Mouse (Mus musculus): Measurements from ENCODE around the gene Cldn3. TPM values are rescaled to one million over a fixed set of nuclear protein-coding genes. Genes with fewer than 3 reads are reported as not detected.

The Cldn3 gene
- polyA plus RNA-seq, 1 experiment from 2014 or later: 3.4 TPM

DNA sequence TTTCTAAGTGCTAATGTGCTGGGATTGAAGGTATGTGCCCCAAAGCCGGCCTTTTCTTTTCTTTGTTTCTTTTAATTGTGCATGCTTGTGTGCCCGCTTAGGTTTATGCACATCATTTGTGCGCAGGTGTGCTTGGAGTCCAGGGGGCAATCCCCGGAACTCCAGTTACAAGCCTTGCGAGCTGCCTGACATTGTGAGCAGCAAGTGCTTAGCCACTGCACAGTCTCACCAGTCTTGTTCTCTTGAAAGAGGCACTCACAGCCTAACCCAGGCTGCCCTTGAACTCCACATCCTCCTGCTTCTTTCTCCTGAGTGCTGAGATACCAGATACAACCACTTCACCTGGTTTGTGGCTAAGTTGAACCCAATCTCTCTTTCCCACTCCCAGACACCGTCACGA is 12.5 kb upstream of the Cldn3 start:
- Histone ChIP-seq H3K36me3 (ENCODE audit: control insufficient read depth, insufficient read depth, low read length) (no peaks in the 10 kb centered on the region), H3K9me3 (ENCODE audit: control insufficient read depth, low read length) (no peaks in the 10 kb centered on the region), H3K27me3 (ENCODE audit: control insufficient read depth, insufficient read depth, low read length) (no peaks in the 10 kb centered on the region), H3K4me1 (ENCODE audit: control insufficient read depth, insufficient read depth, low read length) (no peaks in the 10 kb centered on the region), H3K4me3 (ENCODE audit: low read depth, low read length) (no peak overlapping the region), H3K9ac (ENCODE audit: low read length) (no peak overlapping the region), H3K4me2 (ENCODE audit: low read depth, severe bottlenecking) (no peak overlapping the region), H3K27ac (replicated peaks; ENCODE audit: low read depth, low read length) (no peak overlapping the region)
- WGBS: 89% methylated on average over 7 of the region's 7 CpGs
- no peak for ATAC-seq (ENCODE audit: insufficient number of reproducible peaks, low FRiP score, low TSS enrichment, low read depth)
- DNase-seq (ENCODE audit: low spot score): no peak

DNA sequence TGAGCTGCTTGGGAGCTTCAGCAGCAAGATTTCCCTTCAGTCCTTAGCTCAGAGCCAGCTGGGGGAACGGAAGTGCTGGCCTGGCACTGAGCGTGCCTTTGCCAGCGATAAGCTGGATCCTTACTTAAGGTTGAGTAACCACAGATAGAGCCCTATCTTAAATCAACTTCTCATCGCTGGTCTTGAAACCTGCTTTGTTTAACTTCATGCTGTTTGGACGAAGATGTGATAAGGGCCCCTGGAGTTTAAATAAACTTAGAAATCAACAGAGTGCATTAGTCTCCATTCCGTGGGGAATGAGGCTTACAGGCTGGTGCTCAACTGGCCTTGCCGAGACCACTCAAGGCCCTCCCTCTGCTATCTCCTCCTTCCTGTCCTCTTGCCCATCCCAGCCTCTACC is 11.7 kb upstream of the Cldn3 start:
- Histone ChIP-seq H3K4me2 (ENCODE audit: low read depth, severe bottlenecking) (no peak overlapping the region), H3K9me3 (ENCODE audit: control insufficient read depth, low read length) (no peaks in the 10 kb centered on the region), H3K4me3 (ENCODE audit: low read depth, low read length) (no peak overlapping the region), H3K4me1 (ENCODE audit: control insufficient read depth, insufficient read depth, low read length) (no peaks in the 10 kb centered on the region), H3K9ac (ENCODE audit: low read length) (no peak overlapping the region), H3K27ac (replicated peaks; ENCODE audit: low read depth, low read length) (no peak overlapping the region), H3K27me3 (ENCODE audit: control insufficient read depth, insufficient read depth, low read length) (no peaks in the 10 kb centered on the region), H3K36me3 (ENCODE audit: control insufficient read depth, insufficient read depth, low read length) (no peaks in the 10 kb centered on the region)
- DNase-seq (ENCODE audit: low spot score) (no peak), ATAC-seq (ENCODE audit: insufficient number of reproducible peaks, low FRiP score, low TSS enrichment, low read depth) (no peak)
- 73% methylated on average over 7 of the region's 7 CpGs for WGBS

DNA sequence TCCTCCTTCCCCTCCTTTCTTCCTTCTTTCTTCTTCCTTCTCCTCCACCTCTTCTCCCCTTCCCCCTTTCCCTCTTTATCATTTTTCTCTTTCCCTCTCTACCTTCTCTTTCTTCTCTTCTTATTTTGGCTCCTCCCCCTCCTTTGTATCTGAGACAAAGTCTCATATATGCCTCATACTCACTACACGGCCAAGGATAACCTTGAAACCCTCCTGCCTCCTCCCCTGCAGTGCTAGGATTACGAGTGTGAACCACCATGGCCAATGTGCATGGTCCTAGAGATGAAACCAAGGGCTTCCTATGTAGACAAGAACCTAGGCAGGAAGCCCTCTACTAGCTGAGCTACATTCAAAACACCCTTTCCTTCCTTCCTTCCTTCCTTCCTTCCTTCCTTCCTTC is 11.1 kb upstream of the Cldn3 start:
- WGBS: 71% methylated on average over 2 of the region's 2 CpGs
- no peaks in the 10 kb centered on the region for H3K27me3 ChIP-seq (ENCODE audit: control insufficient read depth, insufficient read depth, low read length)
- no peak for DNase-seq (ENCODE audit: low spot score)

DNA sequence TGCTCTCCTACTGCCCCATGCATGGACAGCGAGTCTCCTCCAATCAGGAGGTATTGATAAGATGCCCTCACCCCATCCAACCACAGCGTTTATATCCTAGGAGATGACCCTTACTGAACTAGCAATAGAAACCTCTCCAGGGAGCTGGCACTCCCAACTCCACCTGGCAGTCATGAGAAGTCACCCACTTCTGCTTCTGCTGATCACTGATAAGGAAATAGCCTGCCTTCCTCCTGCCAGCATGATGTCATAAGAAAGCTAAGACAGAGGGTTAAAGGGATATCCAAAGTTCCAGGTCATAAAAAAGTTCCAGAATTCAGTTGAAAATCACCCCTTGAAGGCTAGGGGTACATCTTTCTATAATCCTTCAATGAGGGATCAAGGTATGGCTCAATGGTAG is 9.8 kb upstream of the Cldn3 start:
- DNase-seq (ENCODE audit: low spot score): no peak
- WGBS: 93% methylated on average over 2 of the region's 2 CpGs
- no peaks in the 10 kb centered on the region for H3K9me3 ChIP-seq (ENCODE audit: control insufficient read depth, low read length)
- H3K27ac ChIP-seq (replicated peaks; ENCODE audit: low read depth, low read length): no peak overlapping the region
- H3K4me1 ChIP-seq (ENCODE audit: control insufficient read depth, insufficient read depth, low read length): no peaks in the 10 kb centered on the region
- H3K36me3 ChIP-seq (ENCODE audit: control insufficient read depth, insufficient read depth, low read length): no peaks in the 10 kb centered on the region
- H3K27me3 ChIP-seq (ENCODE audit: control insufficient read depth, insufficient read depth, low read length): no peaks in the 10 kb centered on the region
- no peak overlapping the region for H3K9ac ChIP-seq (ENCODE audit: low read length)
- ATAC-seq (ENCODE audit: insufficient number of reproducible peaks, low FRiP score, low TSS enrichment, low read depth): no peak
- no peak overlapping the region for H3K4me2 ChIP-seq (ENCODE audit: low read depth, severe bottlenecking)
- H3K4me3 ChIP-seq (ENCODE audit: low read depth, low read length): no peak overlapping the region

More for the DNA sequence above, 11.1 kb upstream of the Cldn3 start:
- H3K4me2 ChIP-seq (ENCODE audit: low read depth, severe bottlenecking): no peak overlapping the region
- no peak for ATAC-seq (ENCODE audit: insufficient number of reproducible peaks, low FRiP score, low TSS enrichment, low read depth)
- H3K4me3 ChIP-seq (ENCODE audit: low read depth, low read length): no peak overlapping the region
- no peaks in the 10 kb centered on the region for H3K36me3 ChIP-seq (ENCODE audit: control insufficient read depth, insufficient read depth, low read length)
- H3K4me1 ChIP-seq (ENCODE audit: control insufficient read depth, insufficient read depth, low read length): no peaks in the 10 kb centered on the region
- H3K9me3 ChIP-seq (ENCODE audit: control insufficient read depth, low read length): no peaks in the 10 kb centered on the region
- H3K27ac ChIP-seq (replicated peaks; ENCODE audit: low read depth, low read length): no peak overlapping the region
- no peak overlapping the region for H3K9ac ChIP-seq (ENCODE audit: low read length)

DNA sequence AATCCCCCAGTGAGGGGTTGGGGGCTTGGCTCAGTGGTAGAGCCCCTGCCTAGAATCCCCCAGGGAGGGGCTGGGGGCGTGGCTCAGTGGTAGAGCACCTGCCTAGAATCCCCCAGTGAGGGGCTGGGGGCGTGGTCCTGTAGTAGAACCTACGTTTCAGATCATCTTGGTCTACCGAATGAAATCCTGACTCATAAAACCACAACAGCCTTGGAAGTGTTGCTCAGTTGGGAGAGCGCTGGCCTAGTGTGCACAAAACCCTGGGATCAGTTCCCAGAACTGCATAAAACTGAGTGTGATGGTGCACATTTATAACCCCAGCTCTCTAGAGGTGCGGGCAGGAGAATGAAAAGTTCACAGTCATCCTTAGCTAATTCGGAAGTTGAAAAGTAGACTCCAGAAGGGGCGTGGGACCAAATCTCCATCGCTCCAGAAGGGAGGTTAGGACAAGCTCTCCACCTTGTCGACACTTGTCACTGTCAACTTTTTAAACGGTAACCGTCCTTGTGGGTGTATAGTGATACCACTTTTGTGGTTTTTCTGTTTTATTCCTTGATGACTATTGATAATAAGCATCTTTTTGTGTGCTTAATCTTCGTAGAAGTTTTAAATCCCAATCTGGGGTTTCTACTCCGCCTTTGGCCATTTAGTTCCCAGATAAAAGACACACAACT is 9.3 kb upstream of the Cldn3 start:
- no peaks in the 10 kb centered on the region for H3K36me3 ChIP-seq (ENCODE audit: control insufficient read depth, insufficient read depth, low read length)
- no peak overlapping the region for H3K9ac ChIP-seq (ENCODE audit: low read length)
- no peaks in the 10 kb centered on the region for H3K9me3 ChIP-seq (ENCODE audit: control insufficient read depth, low read length)
- ATAC-seq (ENCODE audit: insufficient number of reproducible peaks, low FRiP score, low TSS enrichment, low read depth) (no peak), DNase-seq (ENCODE audit: low spot score) (no peak)
- no peak overlapping the region for H3K27ac ChIP-seq (replicated peaks; ENCODE audit: low read depth, low read length)
- H3K27me3 ChIP-seq (ENCODE audit: control insufficient read depth, insufficient read depth, low read length): no peaks in the 10 kb centered on the region
- no peaks in the 10 kb centered on the region for H3K4me1 ChIP-seq (ENCODE audit: control insufficient read depth, insufficient read depth, low read length)
- no peak overlapping the region for H3K4me3 ChIP-seq (ENCODE audit: low read depth, low read length)
- 84% methylated on average over 14 of the region's 14 CpGs for WGBS
- no peak overlapping the region for H3K4me2 ChIP-seq (ENCODE audit: low read depth, severe bottlenecking)

DNA sequence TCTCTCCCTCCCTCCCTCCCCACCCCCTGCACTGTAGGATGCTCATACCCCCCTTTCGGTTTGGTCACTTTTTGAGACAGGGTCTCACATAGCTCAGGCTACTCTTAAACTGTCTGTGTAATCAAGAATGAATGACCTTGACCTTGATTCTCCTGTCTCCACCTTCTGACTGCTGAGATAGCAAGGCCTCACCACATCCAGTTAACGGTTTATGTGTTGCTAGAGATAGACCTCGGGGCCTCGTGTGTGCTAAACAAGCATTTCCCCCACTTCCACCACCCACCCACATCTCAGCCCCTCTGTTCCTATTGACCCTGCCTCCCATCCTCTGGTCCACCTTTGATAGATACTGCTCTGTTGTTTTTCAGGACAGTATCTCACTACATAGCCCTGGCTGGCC is 8.2 kb upstream of the Cldn3 start:
- Histone ChIP-seq H3K9ac (ENCODE audit: low read length) (no peak overlapping the region), H3K27ac (replicated peaks; ENCODE audit: low read depth, low read length) (no peak overlapping the region), H3K27me3 (ENCODE audit: control insufficient read depth, insufficient read depth, low read length) (no peaks in the 10 kb centered on the region), H3K4me3 (ENCODE audit: low read depth, low read length) (no peak overlapping the region), H3K36me3 (ENCODE audit: control insufficient read depth, insufficient read depth, low read length) (no peaks in the 10 kb centered on the region), H3K9me3 (ENCODE audit: control insufficient read depth, low read length) (no peaks in the 10 kb centered on the region), H3K4me1 (ENCODE audit: control insufficient read depth, insufficient read depth, low read length) (no peaks in the 10 kb centered on the region), H3K4me2 (ENCODE audit: low read depth, severe bottlenecking) (no peak overlapping the region)
- WGBS: 82% methylated on average over 4 of the region's 4 CpGs
- ATAC-seq (ENCODE audit: insufficient number of reproducible peaks, low FRiP score, low TSS enrichment, low read depth): no peak
- DNase-seq (ENCODE audit: low spot score): no peak

DNA sequence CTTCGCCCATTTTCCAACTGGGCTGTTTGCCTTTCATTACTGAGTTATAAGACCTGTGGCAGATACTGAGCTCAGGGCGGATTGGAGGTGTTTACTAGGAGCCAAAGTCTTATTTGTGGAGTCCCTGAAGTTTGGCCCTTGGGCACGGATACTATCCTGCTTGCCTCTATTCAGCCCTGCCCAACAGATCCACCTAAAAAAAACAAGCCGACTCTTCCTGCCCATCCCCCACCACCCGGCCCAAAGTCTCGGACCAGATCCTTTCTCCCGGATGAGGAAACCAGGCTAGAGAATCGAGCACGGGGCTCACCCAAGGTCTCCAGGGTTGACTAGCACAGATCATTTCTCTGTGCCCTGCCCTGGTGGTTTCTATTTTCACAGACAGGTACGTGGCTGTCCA is 4.9 kb upstream of the Cldn3 start:
- ATAC-seq (ENCODE audit: insufficient number of reproducible peaks, low FRiP score, low TSS enrichment, low read depth): no peak

DNA sequence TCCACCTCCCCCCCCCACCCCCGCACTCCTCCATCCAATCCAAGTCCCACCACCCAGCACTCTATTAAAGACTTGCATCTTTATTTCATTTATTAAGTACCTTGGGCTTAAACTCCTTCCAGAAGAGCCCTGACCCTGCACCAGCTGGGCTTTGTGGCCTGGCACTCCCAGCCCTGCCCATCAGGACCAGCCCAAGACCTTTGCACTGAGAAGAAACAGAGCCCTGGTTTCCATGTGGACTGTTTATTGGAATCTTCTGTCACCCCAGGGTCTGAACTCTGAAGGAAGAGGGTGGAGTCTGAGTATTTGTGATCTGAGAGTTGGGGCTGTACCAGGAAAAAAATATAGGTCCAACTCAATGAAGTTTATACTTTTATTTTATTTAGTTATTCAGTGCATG is 2.9 kb upstream of the Cldn3 start:
- H3K27me3 ChIP-seq (ENCODE audit: control insufficient read depth, insufficient read depth, low read length): peaks cover 44% of the 10 kb centered on the region
- WGBS: 94% methylated on average over 1 of the region's 1 CpGs
- DNase-seq (ENCODE audit: low spot score): no peak

More for the DNA sequence above, 4.9 kb upstream of the Cldn3 start:
- WGBS: 72% methylated on average over 10 of the region's 10 CpGs
- DNase-seq (ENCODE audit: low spot score): no peak
- Histone ChIP-seq H3K4me3 (ENCODE audit: low read depth, low read length) (no peak overlapping the region), H3K9ac (ENCODE audit: low read length) (no peak overlapping the region), H3K4me2 (ENCODE audit: low read depth, severe bottlenecking) (no peak overlapping the region), H3K36me3 (ENCODE audit: control insufficient read depth, insufficient read depth, low read length) (no peaks in the 10 kb centered on the region), H3K4me1 (ENCODE audit: control insufficient read depth, insufficient read depth, low read length) (peaks cover 6% of the 10 kb centered on the region), H3K27ac (replicated peaks; ENCODE audit: low read depth, low read length) (no peak overlapping the region), H3K9me3 (ENCODE audit: control insufficient read depth, low read length) (no peaks in the 10 kb centered on the region), H3K27me3 (ENCODE audit: control insufficient read depth, insufficient read depth, low read length) (peaks cover 25% of the 10 kb centered on the region)

DNA sequence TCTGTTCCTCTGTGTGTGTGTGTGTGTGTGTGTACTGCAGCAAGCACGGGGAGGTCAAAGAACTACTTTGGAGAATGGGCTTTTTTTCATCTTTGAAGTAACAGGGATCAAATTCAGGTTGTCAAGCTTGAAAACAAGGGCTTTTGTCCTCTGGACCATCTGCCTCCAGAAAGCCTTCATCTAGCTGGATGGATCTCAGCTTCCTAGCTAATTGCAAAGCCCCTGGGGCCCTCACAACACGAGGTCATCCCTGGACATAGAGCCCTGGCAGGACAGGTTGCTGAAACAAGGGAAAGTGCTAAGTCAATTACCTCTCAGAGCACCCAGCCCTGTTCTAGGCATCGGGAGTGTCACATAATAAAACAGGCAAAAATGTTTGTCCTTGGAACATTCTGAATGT is 2.2 kb upstream of the Cldn3 start:
- Histone ChIP-seq H3K4me3 (ENCODE audit: low read depth, low read length) (no peak overlapping the region), H3K4me1 (ENCODE audit: control insufficient read depth, insufficient read depth, low read length) (peaks cover 10% of the 10 kb centered on the region), H3K4me2 (ENCODE audit: low read depth, severe bottlenecking) (no peak overlapping the region), H3K27ac (replicated peaks; ENCODE audit: low read depth, low read length) (no peak overlapping the region), H3K36me3 (ENCODE audit: control insufficient read depth, insufficient read depth, low read length) (no peaks in the 10 kb centered on the region), H3K27me3 (ENCODE audit: control insufficient read depth, insufficient read depth, low read length) (peaks cover 44% of the 10 kb centered on the region), H3K9ac (ENCODE audit: low read length) (no peak overlapping the region), H3K9me3 (ENCODE audit: control insufficient read depth, low read length) (no peaks in the 10 kb centered on the region)
- 32% methylated on average over 3 of the region's 3 CpGs for WGBS
- DNase-seq (ENCODE audit: low spot score): no peak
- ATAC-seq (ENCODE audit: insufficient number of reproducible peaks, low FRiP score, low TSS enrichment, low read depth): no peak

More for the DNA sequence above, 2.9 kb upstream of the Cldn3 start:
- Histone ChIP-seq H3K4me1 (ENCODE audit: control insufficient read depth, insufficient read depth, low read length) (peaks cover 10% of the 10 kb centered on the region), H3K4me3 (ENCODE audit: low read depth, low read length) (no peak overlapping the region), H3K9me3 (ENCODE audit: control insufficient read depth, low read length) (no peaks in the 10 kb centered on the region), H3K9ac (ENCODE audit: low read length) (no peak overlapping the region), H3K27ac (replicated peaks; ENCODE audit: low read depth, low read length) (0 out of 2 replicates have a peak overlapping the region, but pooled peaks have one; percentile 21), H3K4me2 (ENCODE audit: low read depth, severe bottlenecking) (no peak overlapping the region), H3K36me3 (ENCODE audit: control insufficient read depth, insufficient read depth, low read length) (no peaks in the 10 kb centered on the region)
- ATAC-seq (ENCODE audit: insufficient number of reproducible peaks, low FRiP score, low TSS enrichment, low read depth): no peak

All from limb, embryonic 11.5 days (tissue).